Mouse (Mus musculus) testis, postnatal 10 days (tissue): Measurements from ENCODE around the gene Tex101.
"Not testable (repeated sequence)": the region's sequence is repeated elsewhere in the genome, so short reads cannot be mapped to it uniquely, and the experiment has no call there.

Experiments used
- DNase-seq: peaks from one replicate; pipeline ENCODE4 v3.0.0; 2021; ENCODE audit warnings: low spot score

Tex101 gene

GRCm38 (mm10) chr7:24676575-24676974, at the start of gene Tex101:
Gene Tex101, minus strand, starts transcription at chr7:24676675.
- DNase-seq: no peak

GRCm38 (mm10) chr7:24715039-24715438, 38.6 kb upstream of the Tex101 start:
- no peak for DNase-seq

- no peak for DNase-seq
These were observed 32.4 kb upstream of the Tex101 start, which contains the start of gene BC049730 for GRCm38 (mm10) chr7:24708832-24709292. Gene BC049730, plus strand, starts transcription at chr7:24709242.

GRCm38 (mm10) chr7:24702841-24703240, 26.4 kb upstream of the Tex101 start:
- DNase-seq: not testable (repeated sequence)

- DNase-seq: not testable (repeated sequence)
These were observed 21.4 kb upstream of the Tex101 start for GRCm38 (mm10) chr7:24697891-24698290.

GRCm38 (mm10) chr7:24692693-24693092, 16.2 kb upstream of the Tex101 start:
- DNase-seq: not testable (repeated sequence)

- not testable (repeated sequence) for DNase-seq
These were observed 11.0 kb upstream of the Tex101 start for GRCm38 (mm10) chr7:24687519-24687918.

- DNase-seq: not testable (repeated sequence)
These were observed 7.6 kb upstream of the Tex101 start for GRCm38 (mm10) chr7:24684121-24684520.

- peak; percentile 59 for DNase-seq
These were observed 4.5 kb downstream of the Tex101 start for GRCm38 (mm10) chr7:24671944-24672439.

GRCm38 (mm10) chr7:24664959-24665358, 11.5 kb downstream of the Tex101 start:
- DNase-seq: no peak

- no peak for DNase-seq
These were observed 12.2 kb downstream of the Tex101 start for GRCm38 (mm10) chr7:24664301-24664700.

- DNase-seq: peak; percentile 80
These were observed 13.9 kb downstream of the Tex101 start for GRCm38 (mm10) chr7:24662575-24662974.

GRCm38 (mm10) chr7:24661118-24661904, 15.2 kb downstream of the Tex101 start:
- DNase-seq: no peak

- no peak for DNase-seq
These were observed 16.6 kb downstream of the Tex101 start for GRCm38 (mm10) chr7:24659737-24660357.

GRCm38 (mm10) chr7:24653681-24654080, 22.8 kb downstream of the Tex101 start:
- DNase-seq: peak; percentile 75

- no peak for DNase-seq
These were observed 30.0 kb downstream of the Tex101 start for GRCm38 (mm10) chr7:24646486-24646885.

- DNase-seq: no peak
These were observed 31.5 kb downstream of the Tex101 start for GRCm38 (mm10) chr7:24644996-24645395.

GRCm38 (mm10) chr7:24644492-24644891, 32.0 kb downstream of the Tex101 start:
- DNase-seq: no peak

GRCm38 (mm10) chr7:24642491-24642890, 34.0 kb downstream of the Tex101 start:
- peak; percentile 83 for DNase-seq

- no peak for DNase-seq
These were observed 36.0 kb downstream of the Tex101 start for GRCm38 (mm10) chr7:24640450-24640849.

- peak; percentile 63 for DNase-seq
These were observed 38.2 kb downstream of the Tex101 start for GRCm38 (mm10) chr7:24638026-24638856.

- no peak for DNase-seq
These were observed 39.4 kb downstream of the Tex101 start for GRCm38 (mm10) chr7:24637046-24637445.
